Mouse (Mus musculus) neural tube, embryonic 13.5 days (tissue): ENCODE results near the gene Tubg2. TPM values are rescaled to one million over a fixed set of nuclear protein-coding genes. Genes with fewer than 3 reads are reported as not detected.

ENCODE experiments used
- ATAC-seq: fragments of 200-750 bp; cut with Nextera tagmentation; 2 replicates; pipeline ENCODE4 v1.8.0; 2017; ENCODE audit warnings: low read depth, mild to moderate bottlenecking, moderate TSS enrichment, moderate library complexity
- H3K27ac ChIP-seq: fragments of 300-500 bp; sonication (generic); replicated peaks from 2 replicates; pipeline ENCODE4 v1.5.1; 2015; ENCODE audit warnings: moderate library complexity, mild to moderate bottlenecking, inconsistent platforms
- H3K27me3 ChIP-seq: fragments of 300-500 bp; sonication (generic); 2 replicates; pipeline ENCODE4 v1.6.1; 2015; ENCODE audit warnings: mild to moderate bottlenecking, inconsistent platforms
- H3K36me3 ChIP-seq: fragments of 300-500 bp; sonication (generic); 2 replicates; pipeline ENCODE4 v1.6.1; 2015; ENCODE audit warnings: mild to moderate bottlenecking, inconsistent platforms
- H3K4me1 ChIP-seq: fragments of 300-500 bp; sonication (generic); replicated peaks from 2 replicates; pipeline ENCODE4 v1.6.1; 2015; ENCODE audit warnings: inconsistent platforms
- H3K4me2 ChIP-seq: fragments of 300-500 bp; sonication (generic); 2 replicates; pipeline ENCODE4 v1.6.1; 2015; ENCODE audit warnings: inconsistent platforms, mild to moderate bottlenecking, moderate library complexity
- H3K4me3 ChIP-seq: fragments of 300-500 bp; sonication (generic); 2 replicates; pipeline ENCODE4 v1.5.1; 2015; ENCODE audit warnings: mild to moderate bottlenecking, inconsistent platforms
- H3K9ac ChIP-seq: fragments of 300-500 bp; sonication (generic); 2 replicates; pipeline ENCODE4 v1.6.1; 2015; ENCODE audit warnings: moderate library complexity, mild to moderate bottlenecking, inconsistent platforms
- H3K9me3 ChIP-seq: fragments of 300-500 bp; sonication (generic); 2 replicates; pipeline ENCODE4 v1.6.1; 2016; ENCODE audit warnings: inconsistent platforms
- WGBS: fragments of 180-500 bp; shearing (Covaris S2); methylation state at CpG from one replicate; pipeline ENCODE4 v1.1.7; 2015; 5-methylcytosine and 5-hydroxymethylcytosine counted together
- microRNA-seq: library from miRNA; unstranded; fragments of <30 nt; microRNA quantifications from one replicate; pipeline ENCODE4, GENCODE M21; 2016
- polyA plus RNA-seq: library from polyadenylated mRNA; unstranded; fragments of >200 nt; fragmentation: Nextera tagmentation; extraction: Ambion mirVana; gene quantifications from 2 replicates; pipeline ENCODE4 v1.2.1, GENCODE M21; 2015

The Tubg2 gene
- polyA plus RNA-seq, 1 experiment from 2014 or later: 38.9 TPM

- peaks cover 20% of the 10 kb centered on the region for H3K4me1 ChIP-seq
- WGBS: 85% methylated on average over 6 of the region's 6 CpGs
Measured at GRCm38 (mm10) chr11:101194643-101195042, 38.9 kb downstream of the Tubg2 start.

DNA sequence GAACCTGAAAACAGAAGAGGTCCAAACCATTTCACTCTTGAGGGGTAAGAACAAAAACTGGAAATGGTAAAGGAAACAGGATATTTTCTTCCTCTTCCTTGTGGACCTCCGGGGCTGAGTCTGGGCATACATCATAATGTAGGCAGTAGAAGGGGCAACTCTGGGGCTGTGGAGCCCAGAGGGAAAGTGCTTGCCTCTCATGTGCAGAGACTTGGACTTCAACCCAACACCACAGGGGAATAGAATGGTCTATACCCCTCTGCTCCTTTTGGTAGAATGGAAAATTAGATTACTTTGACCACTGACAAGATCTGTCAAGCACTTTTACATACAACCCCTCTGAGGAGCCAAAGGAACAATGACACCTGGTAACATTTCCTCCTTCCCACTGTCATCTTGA, 39.4 kb downstream of the Tubg2 start:
- no peak for ATAC-seq

More at GRCm38 (mm10) chr11:101194643-101195042, 38.9 kb downstream of the Tubg2 start:
- Histone ChIP-seq H3K27ac (no peak overlapping the region), H3K36me3 (peaks cover 58% of the 10 kb centered on the region), H3K4me3 (no peak overlapping the region), H3K9me3 (no peaks in the 10 kb centered on the region), H3K27me3 (no peaks in the 10 kb centered on the region), H3K9ac (no peak overlapping the region), H3K4me2 (no peak overlapping the region)
- ATAC-seq: no peak

DNA sequence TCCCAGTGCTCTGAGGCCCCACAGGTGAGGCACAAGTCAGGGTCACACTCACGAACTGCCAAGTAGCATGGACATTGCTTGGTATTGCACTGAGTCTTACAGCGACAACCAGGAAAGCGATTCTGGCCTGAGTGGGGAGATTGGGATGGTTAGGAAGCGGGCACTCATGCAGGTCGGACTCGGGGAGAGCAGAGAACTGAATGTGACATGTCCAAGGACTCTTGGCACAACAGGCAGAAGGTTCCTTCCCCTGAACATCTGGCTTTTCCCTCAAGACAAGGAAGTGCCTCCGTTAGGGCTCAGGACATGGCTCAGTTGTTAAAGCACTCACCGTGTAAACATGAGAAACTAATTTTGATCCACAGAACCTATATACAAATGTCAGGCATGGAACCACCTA, 39.9 kb downstream of the Tubg2 start:
- H3K4me3 ChIP-seq: no peak overlapping the region
- no peaks in the 10 kb centered on the region for H3K27me3 ChIP-seq
- no peak overlapping the region for H3K27ac ChIP-seq
- H3K36me3 ChIP-seq: peaks cover 67% of the 10 kb centered on the region
- H3K4me1 ChIP-seq: peaks cover 11% of the 10 kb centered on the region
- WGBS: 88% methylated on average over 8 of the region's 8 CpGs
- no peak overlapping the region for H3K9ac ChIP-seq
- no peaks in the 10 kb centered on the region for H3K9me3 ChIP-seq
- no peak for ATAC-seq
- H3K4me2 ChIP-seq: no peak overlapping the region

More for the DNA sequence above, 39.4 kb downstream of the Tubg2 start:
- 86% methylated on average over 1 of the region's 1 CpGs for WGBS
- H3K9me3 ChIP-seq: no peaks in the 10 kb centered on the region
- H3K27me3 ChIP-seq: no peaks in the 10 kb centered on the region
- H3K4me1 ChIP-seq: peaks cover 15% of the 10 kb centered on the region
- no peak overlapping the region for H3K27ac ChIP-seq
- peaks cover 62% of the 10 kb centered on the region for H3K36me3 ChIP-seq
- H3K4me3 ChIP-seq: no peak overlapping the region
- H3K4me2 ChIP-seq: no peak overlapping the region
- H3K9ac ChIP-seq: no peak overlapping the region

DNA sequence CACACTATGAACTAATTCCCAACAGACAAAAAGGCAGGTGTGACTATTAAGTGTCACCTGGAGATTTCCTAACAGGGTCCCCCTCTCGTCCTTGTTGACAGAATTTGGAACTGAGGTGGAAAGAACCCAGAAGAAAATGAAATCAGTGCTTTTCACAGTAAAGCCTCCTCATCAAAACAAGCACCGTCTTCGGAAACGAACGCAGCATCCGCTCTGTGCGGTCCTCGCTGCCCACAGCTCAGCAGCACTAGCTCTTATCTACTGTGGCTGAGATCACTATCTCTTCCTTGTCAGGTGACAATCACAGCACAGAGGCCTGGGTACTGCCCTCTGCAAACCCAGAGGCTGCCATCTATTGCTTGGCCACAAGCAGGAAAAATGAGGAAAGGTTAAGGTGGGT, 40.5 kb downstream of the Tubg2 start:
- 93% methylated on average over 8 of the region's 8 CpGs for WGBS
- peaks cover 70% of the 10 kb centered on the region for H3K36me3 ChIP-seq

DNA sequence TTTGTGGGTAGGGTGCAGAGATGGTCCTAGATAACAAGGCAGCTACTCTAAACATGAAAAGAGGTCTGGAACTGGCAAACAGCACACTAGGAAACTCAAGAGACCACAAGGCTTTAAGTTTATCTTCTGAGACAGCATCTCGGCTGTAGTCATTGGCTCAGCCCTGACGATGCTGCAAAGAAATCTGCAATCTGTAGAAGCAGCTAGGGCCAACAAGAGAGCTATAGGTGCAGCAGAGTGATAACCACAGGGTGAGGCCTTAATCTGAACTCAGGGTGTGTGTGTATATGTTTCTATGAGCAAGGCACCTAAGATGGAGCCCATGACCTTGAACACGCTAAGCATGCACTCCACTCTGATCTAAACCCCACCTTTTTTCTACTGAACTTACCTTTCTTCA, 43.8 kb downstream of the Tubg2 start:
- Histone ChIP-seq H3K9me3 (no peaks in the 10 kb centered on the region), H3K36me3 (peaks cover 70% of the 10 kb centered on the region), H3K4me3 (no peak overlapping the region), H3K4me1 (0 out of 2 replicates have a peak, but pooled peaks cover 4% of the 10 kb centered on the region), H3K4me2 (no peak overlapping the region), H3K27ac (no peak overlapping the region), H3K27me3 (no peaks in the 10 kb centered on the region), H3K9ac (no peak overlapping the region)
- no peak for ATAC-seq
- WGBS: 94% methylated on average over 3 of the region's 3 CpGs

More for the DNA sequence above, 40.5 kb downstream of the Tubg2 start:
- no peak for ATAC-seq
- no peak overlapping the region for H3K4me3 ChIP-seq
- H3K4me2 ChIP-seq: no peak overlapping the region
- H3K9ac ChIP-seq: no peak overlapping the region
- no peaks in the 10 kb centered on the region for H3K27me3 ChIP-seq
- peaks cover 8% of the 10 kb centered on the region for H3K4me1 ChIP-seq
- H3K27ac ChIP-seq: no peak overlapping the region
- H3K9me3 ChIP-seq: no peaks in the 10 kb centered on the region

DNA sequence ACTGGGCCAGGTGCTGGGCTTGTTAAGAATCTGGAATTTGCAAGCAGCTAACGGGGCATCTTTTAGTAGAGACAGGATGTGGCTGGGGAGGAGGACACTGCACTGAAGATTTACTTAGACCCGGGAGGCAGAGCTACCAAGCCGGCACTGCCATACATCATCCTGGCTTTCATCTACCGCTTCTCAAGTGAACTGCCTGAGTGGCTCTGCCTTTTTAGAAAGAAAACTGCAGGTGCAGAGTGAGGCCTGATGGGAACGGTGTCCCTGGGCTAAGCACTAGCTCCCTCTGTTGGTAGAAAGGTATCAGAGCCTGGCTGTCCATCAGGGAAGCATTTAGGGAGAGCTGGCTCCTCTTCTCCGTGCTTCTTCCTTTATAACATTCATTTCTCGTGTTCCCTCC, 45.3 kb downstream of the Tubg2 start:
- Histone ChIP-seq H3K4me1 (0 out of 2 replicates have a peak, but pooled peaks cover 4% of the 10 kb centered on the region), H3K9me3 (no peaks in the 10 kb centered on the region), H3K36me3 (peaks cover 57% of the 10 kb centered on the region), H3K27ac (no peak overlapping the region), H3K9ac (no peak overlapping the region; the same call in 1 of the 2 replicates), H3K4me2 (no peak overlapping the region), H3K27me3 (no peaks in the 10 kb centered on the region), H3K4me3 (no peak overlapping the region)
- no peak; the same call in 1 of the 2 replicates for ATAC-seq
- 14% methylated on average over 7 of the region's 7 CpGs for WGBS

Small RNA genes lying within 50 kb of the gene (microRNA-seq; reads per million reads assigned to microRNA genes)
- not detected for gene Gm27626

Other genes with a start within 250 kb of the Tubg2 start
- gene Stat3, start 216.4 kb upstream of the Tubg2 start, polyA plus RNA-seq: 72.3 and 82.3 TPM in 2 replicates
- gene Cavin1, start 185.0 kb upstream of the Tubg2 start, polyA plus RNA-seq: 46.7 and 49.3 TPM in 2 replicates
- 111 and 121 TPM in 2 replicates for gene Atp6v0a1, start 146.5 kb upstream of the Tubg2 start, polyA plus RNA-seq
- 9.0 and 9.4 TPM in 2 replicates for gene Naglu, start 85.9 kb upstream of the Tubg2 start, polyA plus RNA-seq
- 0.37 and 0.47 TPM in 2 replicates for gene Hsd17b1, start 77.5 kb upstream of the Tubg2 start, polyA plus RNA-seq
- gene Coasy, start 73.3 kb upstream of the Tubg2 start, polyA plus RNA-seq: 39.9 and 45.5 TPM in 2 replicates
- 87.3 and 96.9 TPM in 2 replicates for gene Mlx, start 68.6 kb upstream of the Tubg2 start, polyA plus RNA-seq
- gene Psmc3ip, start 60.5 kb upstream of the Tubg2 start, polyA plus RNA-seq: 20.5 and 23.7 TPM in 2 replicates
- gene Retreg3, start 36.0 kb upstream of the Tubg2 start, polyA plus RNA-seq: 25.8 and 26.1 TPM in 2 replicates
- gene Tubg1, start 36.0 kb upstream of the Tubg2 start, polyA plus RNA-seq: 77.7 and 78.9 TPM in 2 replicates
- 4.6 and 5.1 TPM in 2 replicates for gene Cntnap1, start 14.6 kb downstream of the Tubg2 start, polyA plus RNA-seq
- gene Plekhh3, start 15.4 kb downstream of the Tubg2 start, polyA plus RNA-seq: 10.3 and 13.0 TPM in 2 replicates
- 0.40 and 0.91 TPM in 2 replicates for gene Ccr10, start 19.5 kb downstream of the Tubg2 start, polyA plus RNA-seq
- gene Ezh1, start 70.6 kb downstream of the Tubg2 start, polyA plus RNA-seq: 15.4 and 17.9 TPM in 2 replicates
- gene Ramp2, start 90.1 kb downstream of the Tubg2 start, polyA plus RNA-seq: 97.6 and 108 TPM in 2 replicates
- gene Vps25, start 97.8 kb downstream of the Tubg2 start, polyA plus RNA-seq: 114 and 117 TPM in 2 replicates
- 5.5 and 6.8 TPM in 2 replicates for gene Wnk4, start 104.7 kb downstream of the Tubg2 start, polyA plus RNA-seq
- 0.89 and 1.0 TPM in 2 replicates for gene Cntd1, start 123.1 kb downstream of the Tubg2 start, polyA plus RNA-seq
- gene Coa3, start 123.2 kb downstream of the Tubg2 start, polyA plus RNA-seq: 211 and 238 TPM in 2 replicates
- 173 and 178 TPM in 2 replicates for gene Becn1, start 146.4 kb downstream of the Tubg2 start, polyA plus RNA-seq
- 126 and 133 TPM in 2 replicates for gene Psme3, start 160.3 kb downstream of the Tubg2 start, polyA plus RNA-seq
- gene Aoc2, start 169.2 kb downstream of the Tubg2 start, polyA plus RNA-seq: 2.0 and 2.1 TPM in 2 replicates
- 0.07 TPM in 1 of 2 replicates, not detected in the other for gene Aoc3, start 174.7 kb downstream of the Tubg2 start, polyA plus RNA-seq
- gene G6pc, start 211.7 kb downstream of the Tubg2 start, polyA plus RNA-seq: not detected in 2 replicates